ENCODE assay signal across 8 mouse cellular contexts in genomic region chr8:31031721-31032591, GRCm38 (mm10).
A peak's percentile ranks its signal among the peaks of the same experiment; 100 is the strongest.
DNase-seq lines count a peak whose midpoint lies in the region; ATAC-seq and TF ChIP-seq lines count a peak whose summit lies in the region.

No protein-coding gene starts in this region.

- H3K9me3 ChIP-seq in E14TG2a.4 (ENCODE audit: low read length), result peaks cover 5% of the 10 kb centered on the region; the same call in 1 of the 2 replicates
- no peaks in the 10 kb centered on the region for H3K9me3 ChIP-seq in forebrain, embryonic 11.5 days (ENCODE audit: control insufficient read depth, low read length)

- H3K27ac ChIP-seq in forebrain, embryonic 11.5 days (ENCODE audit: low read depth, low read length), result peak overlapping the region; percentile 37; the same call in 1 of the 2 replicates

- peaks cover 5% of the 10 kb centered on the region; the same call in 1 of the 2 replicates for H3K27me3 ChIP-seq in E14TG2a.4 (ENCODE audit: insufficient read depth, low read length)
- no peaks in the 10 kb centered on the region; the same call in 1 of the 2 replicates for H3K27me3 ChIP-seq in forebrain, embryonic 11.5 days (ENCODE audit: control insufficient read depth, insufficient read depth, low read length)

- ATAC-seq in forebrain, embryonic 11.5 days (replicated peaks; ENCODE audit: low FRiP score), result peak; percentile 90
- ATAC-seq in neutrophil, adult 5-6 weeks (ENCODE audit: extremely low read depth, insufficient number of reproducible peaks, low FRiP score, poor library complexity, severe bottlenecking), result peak; percentile 65; the same call in 1 of the 2 replicates

- no peaks in the 10 kb centered on the region; the same call in 1 of the 2 replicates for H3K4me1 ChIP-seq in E14TG2a.4 (replicated peaks; ENCODE audit: low read depth, low read length)
- peaks cover under 1% of the 10 kb centered on the region; the same call in 1 of the 2 replicates for H3K4me1 ChIP-seq in forebrain, embryonic 11.5 days (replicated peaks; ENCODE audit: control insufficient read depth, insufficient read depth, low read length)

- no peak overlapping the region for H3K4me3 ChIP-seq in E14TG2a.4 (replicated peaks; ENCODE audit: low read length)
- H3K4me3 ChIP-seq in forebrain, embryonic 11.5 days (ENCODE audit: low read depth, low read length), result peak overlapping the region; percentile 17

- no peaks in the 10 kb centered on the region for H3K36me3 ChIP-seq in E14TG2a.4 (ENCODE audit: insufficient read depth, low read length)
- no peaks in the 10 kb centered on the region for H3K36me3 ChIP-seq in forebrain, embryonic 11.5 days (ENCODE audit: control insufficient read depth, insufficient read depth, low read length)

- peak overlapping the region; percentile 40; the same call in 1 of the 2 replicates for H3K9ac ChIP-seq in forebrain, embryonic 11.5 days (ENCODE audit: low read length)

- peak; percentile 47; the same call in 1 of the 2 replicates for TF ChIP-seq CTCF in E14TG2a.4 (conservative IDR thresholded peaks at IDR 0.05; ENCODE audit: low read length)

- peak overlapping the region; percentile 47 for H3K4me2 ChIP-seq in forebrain, embryonic 11.5 days (ENCODE audit: low read depth, low read length, severe bottlenecking)

- DNase-seq in brain, embryonic 18.5 days (ENCODE audit: low read depth, low spot score), result peak; percentile 64
- DNase-seq in forebrain, embryonic 11.5 days (ENCODE audit: low spot score), result peak; percentile 92
- DNase-seq in heart, postnatal 10 days, result peak; percentile 56 to 79
- peak; percentile 79 to 86 for DNase-seq in kidney, postnatal 4 days
- peak; percentile 59 to 62 for DNase-seq in lung, adult 18-20 months
- DNase-seq in thymus, postnatal 14 days, result peak; percentile 62

- 6% methylated on average over 24 of the region's 24 CpGs for WGBS in forebrain, embryonic 11.5 days

- intact Hi-C loops in heart, postnatal 10 days (cut with DNase I), result loop anchor here (2.0 kb wide), 1 partner anchor 191 kb away; no protein-coding TSS in a partner anchor
